Mouse (Mus musculus) C2C12 (cell line): ENCODE results near the gene Fuk. TPM values are rescaled to one million over a fixed set of nuclear protein-coding genes. Genes with fewer than 3 reads are reported as not detected.

Experiments
- H3K27me3 ChIP-seq: one replicate; pipeline ENCODE4 v1.6.1; 2011; ENCODE audit not compliant: control insufficient read depth, insufficient read depth, insufficient read length
- H3K36me3 ChIP-seq: one replicate; pipeline ENCODE4 v1.6.1; 2011; ENCODE audit not compliant: control insufficient read depth, insufficient read depth
- H3K4me3 ChIP-seq: one replicate; pipeline ENCODE4 v1.5.1; 2011; ENCODE audit warnings: mild to moderate bottlenecking, control low read depth; ENCODE audit not compliant: poor library complexity, insufficient read depth, severe bottlenecking
- H3K79me2 ChIP-seq: one replicate; pipeline ENCODE4 v1.6.1; 2011; ENCODE audit not compliant: control insufficient read depth, insufficient read depth
- H3K79me3 ChIP-seq: one replicate; pipeline ENCODE4 v1.6.1; 2011; ENCODE audit warnings: low read depth, control low read depth
- H3ac ChIP-seq: one replicate; pipeline ENCODE3; 2011; ENCODE audit warnings: low read depth; ENCODE audit not compliant: control insufficient read depth, insufficient read length
- CEBPB ChIP-seq: IDR thresholded peaks from one replicate; pipeline ENCODE4 v1.6.1; 2011; ENCODE audit warnings: low read depth, mild to moderate bottlenecking, control low read depth, moderate library complexity
- CTCF ChIP-seq: IDR thresholded peaks from one replicate; pipeline ENCODE4 v1.5.1; 2011; ENCODE audit not compliant: control insufficient read depth, insufficient read depth, insufficient read length
- FOSL1 ChIP-seq: IDR thresholded peaks from one replicate; pipeline ENCODE4 v1.8.0; 2011; ENCODE audit warnings: mild to moderate bottlenecking, low read length; ENCODE audit not compliant: poor library complexity, insufficient read depth, severe bottlenecking
- MAX ChIP-seq: IDR thresholded peaks from one replicate; pipeline ENCODE4 v1.6.1; 2011; ENCODE audit warnings: mild to moderate bottlenecking, control low read depth
- MYOD1 ChIP-seq: IDR thresholded peaks from one replicate; pipeline ENCODE4 v1.6.1; 2011; ENCODE audit warnings: low read depth; ENCODE audit not compliant: control insufficient read depth, insufficient read length
- MYOG ChIP-seq: IDR thresholded peaks from one replicate; pipeline ENCODE4 v1.6.1; 2011; ENCODE audit not compliant: control insufficient read depth, insufficient read length; ENCODE audit errors: extremely low read depth
- USF1 ChIP-seq: IDR thresholded peaks from one replicate; pipeline ENCODE4 v1.6.1; 2011; ENCODE audit warnings: low read depth, mild to moderate bottlenecking, control low read depth, moderate library complexity
- polyA plus RNA-seq: library from polyadenylated mRNA; unstranded; fragments of >200 nt; fragmentation: generic; extraction: Trizol; gene quantifications from one replicate; pipeline ENCODE4 v1.2.1, GENCODE M21; 2012; ENCODE audit warnings: missing spikeins

Fuk gene
- polyA plus RNA-seq, 1 experiment, result 6.4 TPM

GRCm38 (mm10) chr8:110892913-110893312 is 9.4 kb downstream of the Fuk start:
- Histone ChIP-seq H3K79me2 (no peaks in the 10 kb centered on the region), H3K36me3 (no peaks in the 10 kb centered on the region), H3ac (no peak overlapping the region), H3K27me3 (no peaks in the 10 kb centered on the region), H3K79me3 (no peaks in the 10 kb centered on the region), H3K4me3 (no peak overlapping the region)
- TF ChIP-seq MYOG (no peak), CTCF (no peak), MYOD1 (no peak), USF1 (no peak), MAX (no peak), FOSL1 (no peak), CEBPB (no peak)

DNA sequence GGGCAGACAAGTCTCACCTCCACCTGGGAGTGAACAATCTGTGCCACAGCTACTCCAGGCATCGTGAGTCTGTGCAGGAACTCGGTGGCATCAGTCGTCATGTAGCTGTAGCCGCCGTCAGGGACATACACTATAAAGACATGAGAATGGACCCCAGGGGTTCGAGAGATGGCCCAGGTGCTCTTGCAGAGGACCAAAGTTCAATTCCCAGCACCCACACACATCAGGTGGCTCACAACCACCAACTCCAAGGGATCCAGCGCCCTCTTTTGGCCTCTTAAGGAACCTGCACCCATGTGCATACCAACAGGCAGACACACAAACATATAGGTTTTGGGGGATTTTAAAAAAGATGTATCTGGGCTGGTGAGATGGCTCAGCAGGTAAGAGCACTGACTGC is 10.2 kb downstream of the Fuk start:
- Histone ChIP-seq H3K4me3 (no peak overlapping the region), H3ac (no peak overlapping the region), H3K79me3 (no peaks in the 10 kb centered on the region), H3K79me2 (no peaks in the 10 kb centered on the region), H3K27me3 (no peaks in the 10 kb centered on the region), H3K36me3 (no peaks in the 10 kb centered on the region)
- no peak for TF ChIP-seq MAX
- TF ChIP-seq USF1, result no peak
- TF ChIP-seq MYOG, result no peak
- no peak for TF ChIP-seq CEBPB
- TF ChIP-seq CTCF, result no peak
- TF ChIP-seq MYOD1, result no peak
- TF ChIP-seq FOSL1, result no peak

DNA sequence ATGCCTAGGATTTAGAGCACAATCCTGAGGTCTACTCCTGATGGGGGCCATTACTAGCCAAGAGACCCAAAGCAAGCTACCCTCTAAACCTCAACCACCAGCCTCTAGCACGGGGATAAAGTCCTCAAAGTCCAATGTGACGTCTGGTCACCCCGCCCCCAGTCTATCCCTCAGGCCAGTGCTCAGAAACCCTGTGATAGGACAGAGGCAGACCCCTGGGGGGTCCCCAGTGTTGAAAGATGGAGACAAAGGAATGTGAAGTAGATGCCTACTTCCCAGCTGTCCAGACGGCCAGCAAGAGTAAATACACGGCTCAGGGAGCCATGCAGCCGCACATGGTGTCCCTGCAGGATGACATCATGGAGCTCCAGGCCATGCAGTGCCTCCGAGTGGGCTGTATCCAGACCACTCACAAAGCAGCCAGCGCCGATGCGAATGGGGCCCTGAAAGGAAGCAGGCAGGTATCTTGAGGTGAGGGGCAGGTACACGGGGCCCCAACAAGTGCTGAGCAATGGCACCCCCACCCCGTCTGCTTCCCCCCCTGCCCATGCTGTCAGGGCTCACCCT is 12.3 kb downstream of the Fuk start:
- TF ChIP-seq MAX (no peak), CTCF (no peak), MYOG (no peak), CEBPB (no peak), FOSL1 (no peak), MYOD1 (no peak), USF1 (no peak)
- no peaks in the 10 kb centered on the region for H3K79me2 ChIP-seq
- H3K36me3 ChIP-seq, result peaks cover 6% of the 10 kb centered on the region
- H3K27me3 ChIP-seq, result no peaks in the 10 kb centered on the region
- no peak overlapping the region for H3K4me3 ChIP-seq
- no peaks in the 10 kb centered on the region for H3K79me3 ChIP-seq
- H3ac ChIP-seq, result no peak overlapping the region

GRCm38 (mm10) chr8:110888860-110889259 is 13.4 kb downstream of the Fuk start:
- no peaks in the 10 kb centered on the region for H3K27me3 ChIP-seq
- no peak overlapping the region for H3ac ChIP-seq
- H3K79me3 ChIP-seq, result no peaks in the 10 kb centered on the region
- H3K79me2 ChIP-seq, result no peaks in the 10 kb centered on the region
- H3K36me3 ChIP-seq, result peaks cover 6% of the 10 kb centered on the region
- H3K4me3 ChIP-seq, result no peak overlapping the region
- TF ChIP-seq CEBPB (no peak), USF1 (no peak), FOSL1 (no peak), MAX (no peak), CTCF (no peak), MYOG (no peak), MYOD1 (no peak)

- no peak for TF ChIP-seq CEBPB
- TF ChIP-seq USF1, result no peak
- no peak for TF ChIP-seq MAX
- TF ChIP-seq CTCF, result no peak
- TF ChIP-seq MYOG, result no peak
- TF ChIP-seq FOSL1, result no peak
- no peak for TF ChIP-seq MYOD1
- peaks cover 9% of the 10 kb centered on the region for H3K36me3 ChIP-seq
Measured at GRCm38 (mm10) chr8:110888441-110888840, 13.8 kb downstream of the Fuk start.

DNA sequence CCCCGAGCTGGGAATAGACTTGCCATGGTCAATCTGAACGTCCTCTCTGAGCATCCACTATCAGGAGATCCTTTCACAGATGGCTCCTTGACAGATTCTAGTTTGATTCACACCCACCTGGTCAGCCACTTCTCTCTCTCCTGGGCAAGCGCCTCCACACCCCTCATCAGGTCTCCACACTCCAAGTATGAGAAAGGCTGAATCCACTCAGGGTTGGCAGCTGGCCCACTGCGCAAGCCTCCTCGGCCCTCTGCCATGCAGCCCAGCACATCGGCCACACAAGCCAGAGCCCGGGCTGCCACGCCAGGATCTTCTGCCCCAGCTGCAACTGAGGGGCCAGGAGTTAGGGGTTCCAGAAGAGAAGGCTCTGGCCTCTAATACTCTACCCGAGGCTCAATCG is 14.7 kb downstream of the Fuk start:
- H3K79me3 ChIP-seq, result no peaks in the 10 kb centered on the region
- no peak overlapping the region for H3K4me3 ChIP-seq
- H3K27me3 ChIP-seq, result no peaks in the 10 kb centered on the region
- no peak for TF ChIP-seq FOSL1
- no peak for TF ChIP-seq MYOD1
- no peak for TF ChIP-seq USF1
- no peak for TF ChIP-seq MYOG
- no peak for TF ChIP-seq CTCF
- no peak for TF ChIP-seq MAX
- H3K79me2 ChIP-seq, result no peaks in the 10 kb centered on the region
- H3ac ChIP-seq, result no peak overlapping the region
- peaks cover 16% of the 10 kb centered on the region for H3K36me3 ChIP-seq

More at GRCm38 (mm10) chr8:110888441-110888840, 13.8 kb downstream of the Fuk start:
- no peaks in the 10 kb centered on the region for H3K79me2 ChIP-seq
- no peak overlapping the region for H3K4me3 ChIP-seq
- H3ac ChIP-seq, result no peak overlapping the region
- no peaks in the 10 kb centered on the region for H3K79me3 ChIP-seq
- no peaks in the 10 kb centered on the region for H3K27me3 ChIP-seq
